Mouse (Mus musculus) neutrophil, adult 83 days (primary cell): ENCODE results near the gene Tas2r126. TPM values are rescaled to one million over a fixed set of nuclear protein-coding genes. Genes with fewer than 3 reads are reported as not detected.

Experiments used
- total RNA-seq, 2 experiments: library from RNA; stranded (reverse); gene quantifications; one replicate each; pipeline ENCODE4 v1.2.4; 2023

Tas2r126 gene
- 1 to 10 TPM; 1.0 to 1.7 TPM for total RNA-seq

GRCm38 (mm10) chr6:42434446-42434845 is at the start of gene Tas2r126:
Gene Tas2r126 (plus strand): TSS chr6:42434535.

GRCm38 (mm10) chr6:42399938-42400337 is 34.4 kb upstream of the Tas2r126 start, which contains the start of gene Tas2r143:
Gene Tas2r143 (plus strand): TSS chr6:42400238.

GRCm38 (mm10) chr6:42405134-42405533 is 29.2 kb upstream of the Tas2r126 start, which contains the start of gene Tas2r135:
Gene Tas2r135 (plus strand): TSS chr6:42405434.

GRCm38 (mm10) chr6:42465096-42465495 is 30.8 kb downstream of the Tas2r126 start, which contains the start of gene Olfr458:
Gene Olfr458 (minus strand): TSS chr6:42465196.

GRCm38 (mm10) chr6:42476235-42476634 is 41.9 kb downstream of the Tas2r126 start, which contains the start of gene Olfr457:
Gene Olfr457 (minus strand): TSS chr6:42476335.

Other genes starting within 250 kb of the Tas2r126 start
- gene Tas2r144, start 219.2 kb upstream of the Tas2r126 start, total RNA-seq = not detected
- gene Gstk1, start 188.6 kb upstream of the Tas2r126 start, total RNA-seq = 1 to 10 TPM; 3.3 to 5.1 TPM
- not detected for gene Tmem139, start 172.6 kb upstream of the Tas2r126 start, total RNA-seq
- gene Casp2, start 169.6 kb upstream of the Tas2r126 start, total RNA-seq = 10 to 100 TPM; 59.8 to 66.3 TPM
- under 1 TPM; 0.15 TPM for gene Clcn1, start 147.8 kb upstream of the Tas2r126 start, total RNA-seq
- not detected for gene Fam131b, start 109.9 kb upstream of the Tas2r126 start, total RNA-seq
- 100 to 1,000 TPM; 661 to 678 TPM for gene Zyx, start 84.9 kb upstream of the Tas2r126 start, total RNA-seq
- under 1 TPM in 1 of 2 experiments, not detected in 1; 0.29 TPM for gene Epha1, start 61.3 kb upstream of the Tas2r126 start, total RNA-seq
- 1 to 10 TPM; 2.9 to 3.2 TPM for gene Tas2r143, start 34.3 kb upstream of the Tas2r126 start, total RNA-seq
- 1 to 10 TPM; 3.4 to 3.5 TPM for gene Tas2r135, start 29.1 kb upstream of the Tas2r126 start, total RNA-seq
- gene Olfr458, start 30.7 kb downstream of the Tas2r126 start, total RNA-seq = not detected
- gene Olfr457, start 41.8 kb downstream of the Tas2r126 start, total RNA-seq = not detected
- gene Olfr456, start 52.7 kb downstream of the Tas2r126 start, total RNA-seq = not detected
- not detected for gene Olfr455, start 113.1 kb downstream of the Tas2r126 start, total RNA-seq
- gene Tcaf3, start 163.2 kb downstream of the Tas2r126 start, total RNA-seq = not detected
- gene Tcaf2, start 210.7 kb downstream of the Tas2r126 start, total RNA-seq = under 1 TPM in 1 of 2 experiments, not detected in 1; 0.42 TPM